Mouse (Mus musculus) erythroblast, embryonic 14.5 days (primary cell): Measurements from ENCODE around the gene Cadm1.

ENCODE experiments used
- GATA1 ChIP-seq: IDR thresholded peaks from 2 replicates; pipeline ENCODE4 v1.6.1; 2012; ENCODE audit warnings: low read length, inconsistent platforms, mixed read lengths
- TAL1 ChIP-seq: IDR thresholded peaks from 3 replicates; pipeline ENCODE4 v1.6.1; 2012; ENCODE audit warnings: low read length, inconsistent platforms, mixed read lengths

DNA sequence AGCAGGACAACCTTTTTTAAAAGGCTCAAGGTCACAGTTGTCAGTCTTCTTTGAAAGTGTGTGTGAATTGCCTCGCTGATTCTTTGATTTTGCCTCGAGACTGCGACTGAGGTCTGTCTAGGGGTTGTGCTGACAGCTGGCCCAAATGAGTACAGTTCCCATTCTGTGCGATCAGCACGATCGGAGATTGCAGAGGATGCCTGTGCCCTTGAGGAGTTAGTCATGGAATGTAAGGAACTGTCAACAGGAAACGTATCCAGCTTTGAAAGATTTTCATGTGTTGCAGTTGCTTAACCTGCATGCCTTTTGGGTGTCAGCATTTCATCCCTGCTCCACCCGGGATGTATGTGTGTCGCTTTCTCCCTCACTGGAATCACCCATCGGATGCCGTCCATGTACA, 141.6 kb downstream of the Cadm1 start:
- TF ChIP-seq GATA1: no peak
- no peak for TF ChIP-seq TAL1
